ENCODE assay signal across 8 mouse cellular contexts in the genomic region with DNA sequence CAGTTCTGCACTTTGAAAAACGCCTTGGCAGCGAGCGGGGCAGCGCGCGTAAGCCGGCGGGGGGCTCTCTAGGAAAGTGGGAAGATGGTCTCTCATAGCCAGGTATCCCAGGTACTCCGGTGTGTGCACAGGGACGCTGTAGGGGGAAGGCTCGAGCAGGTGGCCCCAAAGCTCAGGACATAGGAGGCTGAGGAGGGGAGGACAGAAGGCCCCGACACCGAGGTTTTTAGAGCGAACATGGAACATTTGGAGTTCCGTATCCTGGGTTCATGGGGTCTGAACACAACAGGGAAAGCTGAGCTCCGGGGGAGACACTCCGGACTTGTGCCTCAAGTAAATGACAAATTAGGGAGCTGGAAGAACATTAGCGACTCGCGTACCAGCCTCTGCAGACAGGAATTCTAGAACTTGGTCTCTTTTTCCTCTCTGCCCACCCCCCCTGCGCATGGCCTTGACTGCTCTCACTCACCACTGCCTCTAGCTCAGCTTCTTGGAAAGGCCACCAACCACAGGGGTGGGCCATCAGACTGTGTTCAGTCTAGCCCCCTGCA. TPM values are rescaled to one million over a fixed set of nuclear protein-coding genes. Genes with fewer than 3 reads are reported as not detected.
DNase-seq lines count a peak whose midpoint lies in the region; ATAC-seq and TF ChIP-seq lines count a peak whose summit lies in the region.

No protein-coding gene starts in this region.

- no peaks in the 10 kb centered on the region for H3K9me3 ChIP-seq in embryonic facial prominence, embryonic 11.5 days (replicated peaks; ENCODE audit: control insufficient read depth, low read length)
- H3K9me3 ChIP-seq in limb, embryonic 10.5 days (replicated peaks) = no peaks in the 10 kb centered on the region

- TF ChIP-seq POLR2A in olfactory bulb, adult 2 months (IDR thresholded peaks at IDR 0.05; ENCODE audit: insufficient read depth, low read depth, low read length) = no peak

- H3K36me3 ChIP-seq in embryonic facial prominence, embryonic 11.5 days (replicated peaks; ENCODE audit: control insufficient read depth, insufficient read depth, low read depth, low read length) = peaks cover 1% of the 10 kb centered on the region; the same call in 1 of the 2 replicates
- no peaks in the 10 kb centered on the region for H3K36me3 ChIP-seq in limb, embryonic 10.5 days

- peak overlapping the region; percentile 84 for H3K4me3 ChIP-seq in gastrocnemius, adult 2 months
- H3K4me3 ChIP-seq in embryonic facial prominence, embryonic 11.5 days (ENCODE audit: low read depth, low read length) = peak overlapping the region; percentile 75
- peak overlapping the region; percentile 87 for H3K4me3 ChIP-seq in limb, embryonic 10.5 days
- peak overlapping the region; percentile 72 for H3K4me3 ChIP-seq in olfactory bulb, adult 2 months (ENCODE audit: insufficient read depth, low read depth, low read length)

- H3K4me1 ChIP-seq in embryonic facial prominence, embryonic 11.5 days (ENCODE audit: control insufficient read depth, insufficient read depth, low read length) = peaks cover 10% of the 10 kb centered on the region
- peaks cover 72% of the 10 kb centered on the region for H3K4me1 ChIP-seq in limb, embryonic 10.5 days
- peaks cover 47% of the 10 kb centered on the region for H3K4me1 ChIP-seq in olfactory bulb, adult 2 months (ENCODE audit: control insufficient read depth, insufficient read depth, low read length)

- H3K27me3 ChIP-seq in embryonic facial prominence, embryonic 11.5 days (ENCODE audit: control insufficient read depth, insufficient read depth, low read length) = peaks cover 17% of the 10 kb centered on the region
- H3K27me3 ChIP-seq in limb, embryonic 10.5 days (ENCODE audit: low read depth, poor library complexity, severe bottlenecking) = peaks cover 80% of the 10 kb centered on the region

- no peak for DNase-seq in gastrocnemius, adult 2 months
- no peak for DNase-seq in gastrocnemius, adult 8-10 months (ENCODE audit: low spot score in 2 of 2)
- DNase-seq in 3T3-L1 (ENCODE audit: low read depth, low spot score) = peak; percentile 17
- peak; percentile 46 for DNase-seq in embryonic facial prominence, embryonic 11.5 days (ENCODE audit: low spot score)
- DNase-seq in limb, embryonic 10.5 days (ENCODE audit: low spot score) = peak; percentile 58
- no peak for DNase-seq in layer of hippocampus, adult 11-12 months (ENCODE audit: low spot score)
- DNase-seq in spleen, postnatal 36 days (ENCODE audit: low spot score in 2 of 2) = no peak

- peak overlapping the region; percentile 99 for H3K4me2 ChIP-seq in embryonic facial prominence, embryonic 11.5 days (ENCODE audit: low read depth, low read length)

- H3K9ac ChIP-seq in embryonic facial prominence, embryonic 11.5 days (replicated peaks; ENCODE audit: low read length) = peak overlapping the region; percentile 83

- WGBS in embryonic facial prominence, embryonic 11.5 days = under 1% methylated on average over 21 of the region's 21 CpGs
- WGBS in limb, embryonic 10.5 days = under 1% methylated on average over 21 of the region's 21 CpGs
- WGBS in olfactory bulb, adult 2 months = 3% methylated on average over 21 of the region's 21 CpGs

- peak overlapping the region; percentile 24; the same call in 1 of the 2 replicates for H3K27ac ChIP-seq in gastrocnemius, adult 2 months
- peak overlapping the region; percentile 86 for H3K27ac ChIP-seq in embryonic facial prominence, embryonic 11.5 days (replicated peaks; ENCODE audit: low read depth, low read length)
- peak overlapping the region; percentile 93 for H3K27ac ChIP-seq in limb, embryonic 10.5 days
- H3K27ac ChIP-seq in olfactory bulb, adult 2 months (ENCODE audit: insufficient read depth, low read depth, low read length) = peak overlapping the region; percentile 95

- intact Hi-C loops in gastrocnemius, adult 2 months (cut with DNase I) = no loop called here

- no peak for TF ChIP-seq CTCF in gastrocnemius, adult 2 months (IDR thresholded peaks at IDR 0.05)
- no peak for TF ChIP-seq CTCF in olfactory bulb, adult 2 months (IDR thresholded peaks at IDR 0.05; ENCODE audit: insufficient read depth, low read depth, low read length)

- ATAC-seq in embryonic facial prominence, embryonic 11.5 days (replicated peaks; ENCODE audit: insufficient number of reproducible peaks, low FRiP score, low TSS enrichment, low read depth) = no peak

RNA-seq across cellular contexts. Expression of gene Cacnb3, which starts 4.7 kb away (rescaled TPM):
- 1 to 10 TPM; 1.8 to 2.2 TPM for total RNA-seq in gastrocnemius, adult 2 months (2021)
- 1 to 10 TPM in 2 of 4 experiments, under 1 TPM in 2; 0.78 to 1.1 (median 1.0) TPM for total RNA-seq in gastrocnemius, adult 8-10 months (2022)
- 32.3 and 33.4 TPM in 2 replicates for polyA plus RNA-seq in embryonic facial prominence, embryonic 11.5 days (2014; fragmentation: Nextera tagmentation; extraction: Ambion mirVana)
- polyA plus RNA-seq in limb, embryonic 10.5 days (2016; fragmentation: Nextera tagmentation; extraction: Ambion mirVana) = 16.6 and 24.2 TPM in 2 replicates
- not detected in 2 replicates for polyA plus RNA-seq in olfactory bulb, adult 2 months (2012; ENCODE audit: insufficient read depth, insufficient read length, low replicate concordance, missing spikeins)

RNA-seq across cellular contexts. Expression of gene Adcy6, which starts 25.5 kb away (rescaled TPM):
- total RNA-seq in gastrocnemius, adult 2 months (2021) = 10 to 100 TPM; 22.8 to 23.1 TPM
- total RNA-seq in gastrocnemius, adult 8-10 months (2022) = 10 to 100 TPM; 13.4 to 21.4 (median 19.1) TPM
- 8.4 and 10.4 TPM in 2 replicates for polyA plus RNA-seq in embryonic facial prominence, embryonic 11.5 days (2014; fragmentation: Nextera tagmentation; extraction: Ambion mirVana)
- polyA plus RNA-seq in limb, embryonic 10.5 days (2016; fragmentation: Nextera tagmentation; extraction: Ambion mirVana) = 15.7 and 16.5 TPM in 2 replicates
- 87.5 TPM in 1 of 2 replicates, not detected in the other for polyA plus RNA-seq in olfactory bulb, adult 2 months (2012; ENCODE audit: insufficient read depth, insufficient read length, low replicate concordance, missing spikeins)

RNA-seq across cellular contexts. Expression of gene Ddx23, which starts 27.3 kb away (rescaled TPM):
- total RNA-seq in gastrocnemius, adult 2 months (2021) = 10 to 100 TPM; 66.3 to 67.4 TPM
- total RNA-seq in gastrocnemius, adult 8-10 months (2022) = 10 to 100 TPM; 54.0 to 72.3 (median 63.4) TPM
- polyA plus RNA-seq in embryonic facial prominence, embryonic 11.5 days (2014; fragmentation: Nextera tagmentation; extraction: Ambion mirVana) = 20.8 and 22.0 TPM in 2 replicates
- polyA plus RNA-seq in limb, embryonic 10.5 days (2016; fragmentation: Nextera tagmentation; extraction: Ambion mirVana) = 21.8 and 25.4 TPM in 2 replicates
- not detected in 2 replicates for polyA plus RNA-seq in olfactory bulb, adult 2 months (2012; ENCODE audit: insufficient read depth, insufficient read length, low replicate concordance, missing spikeins)

RNA-seq across cellular contexts. Expression of gene Rnd1, which starts 41.9 kb away (rescaled TPM):
- total RNA-seq in gastrocnemius, adult 2 months (2021) = 1 to 10 TPM; 1.2 to 1.5 TPM
- total RNA-seq in gastrocnemius, adult 8-10 months (2022) = 1 to 10 TPM; 1.0 to 2.3 (median 1.1) TPM
- polyA plus RNA-seq in embryonic facial prominence, embryonic 11.5 days (2014; fragmentation: Nextera tagmentation; extraction: Ambion mirVana) = 0.63 and 0.92 TPM in 2 replicates
- polyA plus RNA-seq in limb, embryonic 10.5 days (2016; fragmentation: Nextera tagmentation; extraction: Ambion mirVana) = 0.38 and 0.62 TPM in 2 replicates
- not detected in 2 replicates for polyA plus RNA-seq in olfactory bulb, adult 2 months (2012; ENCODE audit: insufficient read depth, insufficient read length, low replicate concordance, missing spikeins)

Comparison
In these comparisons a context has a peak if more than half of its experiments do, and no peak if none do; other contexts are left out.
1. DNase-seq: peak in 3T3-L1 (single experiment), embryonic facial prominence, embryonic 11.5 days (single experiment) and limb, embryonic 10.5 days (single experiment); none in gastrocnemius, adult 2 months (single experiment), gastrocnemius, adult 8-10 months (0 of 2), layer of hippocampus, adult 11-12 months (single experiment) and spleen, postnatal 36 days (0 of 2).
2. H3K27ac ChIP-seq: peak in every context shown above with its lines; median percentile 95 in olfactory bulb, adult 2 months; 93 in limb, embryonic 10.5 days; 86 in embryonic facial prominence, embryonic 11.5 days; 24 in gastrocnemius, adult 2 months.
3. Peak in every context shown above with its lines, with median percentiles within 50 percentile points of each other: H3K4me3 ChIP-seq.